Mouse (Mus musculus) regulatory T cell (primary cell): ENCODE results near the gene Lrch1.

Experiments used
- in situ Hi-C: fragments of 300-600 bp; cut with MboI, MseI; formaldehyde crosslinking; loops from one replicate; pipeline ENCODE4 v1.15.1; 2025; ENCODE audit warnings: high pct_unique_total_duplicates

The Lrch1 gene

GRCm38 (mm10) chr14:74852965-74853758 lies 94.5 kb downstream of the Lrch1 start:
- in situ Hi-C loops: no loop called here

GRCm38 (mm10) chr14:74851866-74852265 lies 95.8 kb downstream of the Lrch1 start:
- in situ Hi-C loops: no loop called here

- in situ Hi-C loops: loop anchor here (5.0 kb wide), 1 partner anchor 38 kb away; no protein-coding TSS in a partner anchor
These were observed 98.7 kb downstream of the Lrch1 start for GRCm38 (mm10) chr14:74849020-74849419.

GRCm38 (mm10) chr14:74848224-74848623 lies 99.5 kb downstream of the Lrch1 start:
- in situ Hi-C loops: loop anchor here (5.0 kb wide), 1 partner anchor 39 kb away; no protein-coding TSS in a partner anchor

DNA sequence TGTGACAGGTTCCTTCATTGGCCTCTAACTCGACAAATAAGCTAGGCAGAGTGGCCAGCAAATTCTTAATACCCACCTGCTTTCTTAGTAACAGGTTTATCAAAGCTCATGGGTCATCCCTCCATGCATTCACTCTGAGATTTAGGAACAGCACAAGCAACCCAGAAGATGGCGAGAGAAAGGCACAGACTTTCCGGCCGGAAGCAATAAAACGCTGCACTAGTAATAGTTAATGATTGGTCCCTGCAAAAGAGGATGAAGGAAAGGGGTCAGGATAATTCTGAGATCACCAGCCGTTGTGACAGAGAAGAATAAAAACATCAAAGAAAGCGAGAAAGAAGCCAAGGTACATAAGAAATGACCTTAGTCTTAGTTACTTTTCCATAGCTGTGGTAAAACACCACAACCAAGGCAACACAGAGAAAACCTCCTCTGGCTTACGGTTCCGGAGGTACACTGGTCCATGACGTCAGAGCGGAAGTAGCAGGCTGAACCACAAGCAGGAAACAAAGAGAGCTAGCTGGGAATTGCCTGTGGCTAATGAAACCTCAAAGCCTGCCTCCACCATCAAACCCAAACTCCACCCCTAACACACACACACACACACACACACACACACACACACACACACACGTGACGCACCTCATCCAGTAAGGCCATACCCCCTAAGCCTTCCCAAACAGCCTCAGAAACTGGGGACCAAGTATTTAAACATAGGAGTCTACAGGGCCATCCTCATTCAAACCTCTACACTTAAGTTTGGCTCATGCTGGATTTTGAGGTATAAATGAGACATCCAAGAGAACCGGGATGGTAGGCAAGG lies 100.2 kb downstream of the Lrch1 start:
- in situ Hi-C loops: loop anchor here (5.0 kb wide), 1 partner anchor 40 kb away; no protein-coding TSS in a partner anchor

- in situ Hi-C loops: loop anchor here (5.0 kb wide), 1 partner anchor 41 kb away; no protein-coding TSS in a partner anchor
These were observed 101.0 kb downstream of the Lrch1 start for GRCm38 (mm10) chr14:74846668-74847067.

- in situ Hi-C loops: loop anchor here (5.0 kb wide), 1 partner anchor 42 kb away; no protein-coding TSS in a partner anchor
These were observed 101.9 kb downstream of the Lrch1 start for GRCm38 (mm10) chr14:74845661-74846274.

GRCm38 (mm10) chr14:74841708-74842107 lies 106.0 kb downstream of the Lrch1 start:
- in situ Hi-C loops: no loop called here

GRCm38 (mm10) chr14:74841297-74841696 lies 106.4 kb downstream of the Lrch1 start:
- in situ Hi-C loops: no loop called here

DNA sequence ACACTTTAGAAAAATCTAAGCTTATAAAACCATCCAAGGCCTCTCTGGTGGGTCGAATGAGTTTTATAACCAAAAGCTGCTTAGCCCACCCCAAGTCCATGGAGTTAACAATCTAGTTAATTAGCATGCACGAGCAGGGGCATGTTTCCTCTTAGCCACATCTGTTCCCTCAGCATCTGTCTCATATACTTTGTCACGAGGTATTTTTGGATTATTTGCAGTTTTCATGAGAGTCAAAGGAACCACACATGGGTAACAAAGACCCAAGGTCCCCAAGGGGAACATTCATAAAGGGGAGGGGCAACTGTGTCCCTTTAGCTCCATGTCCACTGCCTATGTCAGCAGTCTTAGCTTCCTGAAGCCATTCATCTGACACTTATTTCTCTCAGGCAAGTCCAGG lies 106.9 kb downstream of the Lrch1 start:
- in situ Hi-C loops: no loop called here

DNA sequence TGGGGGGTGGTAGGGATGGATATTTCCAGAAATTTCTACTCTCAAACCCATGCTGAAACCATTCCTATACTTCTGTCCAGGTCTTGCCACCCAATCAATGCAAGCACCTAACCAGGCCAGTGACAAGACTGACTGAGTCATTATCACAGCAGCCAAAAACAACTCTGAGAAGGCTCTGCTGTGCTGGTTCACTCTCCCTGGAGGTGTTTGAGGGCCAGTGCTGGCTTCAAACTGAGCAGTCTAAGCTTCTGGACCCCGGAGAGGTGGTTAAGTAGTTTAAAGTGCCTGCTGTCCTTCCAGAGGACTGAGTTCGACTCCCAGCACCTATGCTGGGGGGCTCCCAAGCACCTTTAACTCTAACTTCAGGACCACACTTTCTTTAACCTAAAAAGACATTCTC lies 107.3 kb downstream of the Lrch1 start:
- in situ Hi-C loops: no loop called here

GRCm38 (mm10) chr14:74838816-74839215 lies 108.9 kb downstream of the Lrch1 start:
- in situ Hi-C loops: no loop called here

DNA sequence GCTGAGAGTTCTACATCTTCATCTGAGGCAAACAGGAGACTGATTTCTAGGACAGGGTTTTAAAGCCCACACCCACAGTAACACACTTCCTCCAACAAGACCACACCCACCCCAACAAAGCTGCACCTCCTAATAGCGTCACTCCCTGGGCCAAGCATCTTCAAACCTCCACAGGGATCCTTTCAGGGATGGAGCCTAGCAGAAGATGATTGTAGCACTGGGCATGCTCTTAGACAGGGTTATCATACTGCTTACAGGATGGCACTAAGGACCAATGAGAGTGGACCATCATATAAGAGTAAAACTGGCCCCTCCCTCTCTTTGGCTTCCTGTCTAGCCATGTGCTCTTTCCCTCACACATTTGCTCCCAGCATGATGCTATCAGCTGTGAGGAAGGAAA lies 112.7 kb downstream of the Lrch1 start:
- in situ Hi-C loops: no loop called here

- in situ Hi-C loops: loop anchor here (5.0 kb wide), 1 partner anchor 37 kb away; no protein-coding TSS in a partner anchor
These were observed 113.5 kb downstream of the Lrch1 start for GRCm38 (mm10) chr14:74834215-74834614.

DNA sequence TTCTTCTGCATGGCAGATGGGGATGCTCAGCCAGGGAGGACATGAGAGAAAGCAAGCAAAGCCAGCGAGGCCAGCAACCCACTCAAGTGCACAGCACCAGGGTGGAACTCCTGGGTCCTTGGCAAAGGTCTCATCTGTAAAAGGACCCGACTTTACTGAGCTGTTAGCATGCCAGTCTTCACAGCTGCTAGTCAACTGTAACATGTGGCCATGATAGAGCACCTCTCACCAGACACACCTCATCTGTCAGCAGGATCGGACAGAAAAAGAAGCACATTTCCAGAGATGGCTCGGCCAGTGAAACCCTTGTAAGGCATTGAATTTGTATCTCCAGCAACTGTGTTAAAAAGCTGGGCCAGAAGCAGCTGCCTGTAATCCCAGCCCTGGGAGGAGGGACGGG lies 116.0 kb downstream of the Lrch1 start:
- in situ Hi-C loops: loop anchor here (5.0 kb wide), 1 partner anchor 34 kb away; no protein-coding TSS in a partner anchor

DNA sequence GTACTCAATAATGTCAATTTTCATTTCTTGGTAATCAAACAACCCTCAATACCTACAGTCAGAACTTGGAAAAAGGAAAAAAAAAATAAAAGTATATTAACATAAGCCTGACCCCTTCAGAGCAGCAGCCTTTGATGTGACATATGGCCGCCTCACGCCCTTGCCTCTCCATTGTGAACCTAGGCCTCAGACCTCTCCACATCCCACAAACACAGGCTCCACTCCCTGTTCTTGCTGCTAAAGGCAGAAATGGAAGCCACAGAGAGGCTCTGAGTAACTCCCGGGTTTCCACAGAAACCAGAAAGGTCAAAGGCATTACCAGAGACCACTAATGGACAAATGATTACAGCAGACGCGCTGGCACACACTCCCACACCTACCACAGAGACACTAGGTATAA lies 116.6 kb downstream of the Lrch1 start:
- in situ Hi-C loops: loop anchor here (5.0 kb wide), 1 partner anchor 34 kb away; no protein-coding TSS in a partner anchor

GRCm38 (mm10) chr14:74830591-74830990 lies 117.1 kb downstream of the Lrch1 start:
- in situ Hi-C loops: loop anchor here (5.0 kb wide), 1 partner anchor 33 kb away; no protein-coding TSS in a partner anchor

DNA sequence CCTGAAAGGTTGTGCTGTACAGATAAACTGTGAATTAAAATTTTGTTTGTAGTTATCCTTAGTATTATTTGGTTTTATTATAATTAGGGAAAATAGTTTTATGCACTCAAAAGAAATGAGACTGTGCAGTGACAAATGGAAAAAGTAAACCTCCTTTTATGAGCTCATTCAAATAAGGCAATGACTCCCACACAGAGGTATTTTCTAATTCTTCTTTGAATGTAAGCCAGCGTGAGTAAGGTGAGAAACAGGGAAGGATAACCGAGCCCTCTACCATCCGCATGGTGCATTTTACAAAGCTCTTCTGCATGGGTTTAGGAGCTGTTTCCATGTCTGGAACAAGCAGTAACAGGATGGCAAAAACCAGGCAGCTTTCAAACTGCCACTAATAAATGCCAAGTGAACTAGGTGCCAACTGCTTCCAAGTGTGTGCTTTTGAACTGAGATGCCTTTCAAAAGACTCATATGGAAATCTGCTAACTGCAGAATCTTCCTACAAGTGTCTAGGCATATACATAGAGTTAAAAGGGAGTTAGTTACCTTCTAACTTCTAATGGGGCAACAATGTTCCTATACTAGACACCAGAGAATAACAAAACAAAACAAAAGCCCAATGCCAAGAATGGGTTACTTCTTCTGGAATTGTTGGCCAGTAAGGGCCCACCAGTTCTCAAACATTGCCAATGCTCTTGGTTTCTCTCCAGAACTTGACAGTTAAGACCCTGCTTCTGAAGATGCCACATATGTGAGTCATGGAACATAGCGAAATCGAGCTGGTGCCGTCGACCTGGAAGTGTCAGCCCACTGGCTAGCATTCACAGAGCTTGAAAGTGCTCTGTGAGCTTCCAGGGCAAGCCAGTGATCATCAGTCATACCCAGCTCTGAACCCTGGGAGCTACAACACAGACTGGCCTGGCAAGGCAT lies 124.7 kb downstream of the Lrch1 start:
- in situ Hi-C loops: no loop called here

DNA sequence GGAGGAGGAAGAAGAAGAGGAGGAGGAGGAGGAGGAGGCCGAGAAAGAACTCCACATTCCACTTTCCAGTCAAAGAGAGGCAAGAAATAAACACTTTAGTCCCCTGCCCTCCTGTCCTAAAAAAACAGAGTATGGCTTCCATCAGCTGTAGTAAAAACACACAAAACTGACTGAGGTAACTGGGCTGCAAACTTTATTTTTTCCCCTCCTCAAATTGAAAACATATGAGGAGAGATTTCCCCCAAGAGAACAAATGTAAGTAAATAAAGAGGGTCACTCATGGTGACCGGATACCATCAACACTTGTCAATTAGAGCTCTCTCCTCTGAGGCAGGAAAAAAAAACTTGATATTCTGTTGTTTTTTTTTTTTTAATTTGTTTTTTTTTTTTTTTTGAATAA lies 125.6 kb downstream of the Lrch1 start:
- in situ Hi-C loops: no loop called here

DNA sequence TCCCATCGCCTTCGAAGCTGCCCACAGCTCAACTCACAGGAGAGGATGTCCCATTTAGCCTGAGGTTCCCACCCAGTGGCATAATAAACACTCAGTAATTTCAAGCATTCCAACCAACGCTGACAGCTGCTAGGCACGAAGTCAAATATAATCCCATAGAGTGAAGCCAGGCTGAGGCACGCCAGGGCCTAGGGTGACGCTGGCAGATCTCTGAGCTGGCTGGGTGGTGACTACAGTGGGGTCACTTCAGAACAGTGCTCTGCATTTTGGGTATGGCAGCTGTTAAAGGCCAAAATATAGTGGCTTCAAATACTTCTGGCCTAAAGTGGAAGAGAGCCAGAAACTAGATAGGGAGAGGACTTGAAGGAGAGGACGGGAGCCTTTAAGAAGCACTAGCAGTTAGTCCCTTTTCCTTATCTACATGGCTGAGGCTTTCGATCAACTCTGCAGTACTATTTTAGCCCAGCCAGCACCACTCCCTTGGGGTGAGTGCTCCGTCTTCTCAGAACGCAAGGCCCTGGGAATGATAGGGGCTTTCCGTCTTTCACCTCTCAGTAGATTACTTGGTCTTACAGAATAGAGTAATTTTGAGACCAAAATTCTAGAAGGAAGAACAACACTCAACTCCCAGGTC lies 127.4 kb downstream of the Lrch1 start:
- in situ Hi-C loops: no loop called here
